Mouse (Mus musculus) heart, embryonic 14.5 days (tissue): ENCODE data around the gene Adam21. TPM values are rescaled to one million over a fixed set of nuclear protein-coding genes. Genes with fewer than 3 reads are reported as not detected.

Experiments used
- ATAC-seq: fragments of 200-750 bp; cut with Nextera tagmentation; 2 replicates; pipeline ENCODE4 v1.8.0; 2017; ENCODE audit warnings: low read depth, moderate TSS enrichment; ENCODE audit not compliant: insufficient number of reproducible peaks, insufficient read depth, low FRiP score
- H3K27ac ChIP-seq, 2 experiments: fragments of 200-500 bp in 1 of 2; fragments of 300-500 bp in 1 of 2; sonication (generic) in 1 of 2; replicated peaks in 1 of 2; 2 replicates each; pipeline ENCODE4 v1.5.1; 2012 to 2014; ENCODE audit warnings: low read depth in 2 of 2, low read length in 2 of 2, control low read depth in 1 of 2, mild to moderate bottlenecking in 1 of 2, mixed read lengths in 1 of 2; ENCODE audit not compliant: control insufficient read depth in 1 of 2, insufficient read depth in 1 of 2
- H3K27me3 ChIP-seq: fragments of 300-500 bp; sonication (generic); 2 replicates; pipeline ENCODE4 v1.6.1; 2014; ENCODE audit warnings: mild to moderate bottlenecking, low read length, control low read depth; ENCODE audit not compliant: control insufficient read depth, insufficient read depth
- H3K36me3 ChIP-seq: fragments of 300-500 bp; sonication (generic); 2 replicates; pipeline ENCODE4 v1.6.1; 2014; ENCODE audit warnings: mild to moderate bottlenecking, control low read depth, low read length, mixed read lengths; ENCODE audit not compliant: control insufficient read depth, insufficient read depth
- H3K4me1 ChIP-seq, 2 experiments: fragments of 200-500 bp in 1 of 2; fragments of 300-500 bp in 1 of 2; sonication (generic) in 1 of 2; 2 replicates each; pipeline ENCODE4 v1.6.1; 2012 to 2014; ENCODE audit warnings: low read length in 2 of 2, control low read depth in 1 of 2, mixed read lengths in 1 of 2; ENCODE audit not compliant: control insufficient read depth in 2 of 2, insufficient read depth in 2 of 2
- H3K4me2 ChIP-seq: fragments of 300-500 bp; sonication (generic); 2 replicates; pipeline ENCODE4 v1.6.1; 2014; ENCODE audit warnings: mild to moderate bottlenecking, low read length
- H3K4me3 ChIP-seq, 2 experiments: fragments of 200-500 bp in 1 of 2; fragments of 300-500 bp in 1 of 2; sonication (generic) in 1 of 2; 2 replicates each; pipeline ENCODE4 v1.5.1; 2012 to 2014; ENCODE audit warnings: low read length in 2 of 2, mild to moderate bottlenecking in 2 of 2, control low read depth in 1 of 2, low read depth in 1 of 2, moderate library complexity in 1 of 2; ENCODE audit not compliant: control insufficient read depth in 1 of 2, insufficient read depth in 1 of 2
- H3K9ac ChIP-seq: fragments of 300-500 bp; sonication (generic); 2 replicates; pipeline ENCODE4 v1.6.1; 2014; ENCODE audit warnings: mild to moderate bottlenecking, low read length
- H3K9me3 ChIP-seq: fragments of 300-500 bp; sonication (generic); 2 replicates; pipeline ENCODE4 v1.6.1; 2016; ENCODE audit warnings: low read length, control low read depth; ENCODE audit not compliant: control insufficient read depth
- WGBS: fragments of 180-500 bp; shearing (Covaris S2); extraction: QIAGEN DNeasy Blood & Tissue Kit; methylation state at CpG from one replicate; pipeline ENCODE4 v1.1.7; 2014; 5-methylcytosine and 5-hydroxymethylcytosine counted together
- polyA plus RNA-seq: library from polyadenylated mRNA; unstranded; fragments of >200 nt; fragmentation: Nextera tagmentation; extraction: Ambion mirVana; gene quantifications from 2 replicates; pipeline ENCODE4 v1.2.1, GENCODE M21; 2014

Adam21 gene
- 0.08 and 0.32 TPM in 2 replicates for polyA plus RNA-seq

GRCm38 (mm10) chr12:81568374-81568773 lies at the start of gene Adam21:
Gene Adam21 (minus strand): TSS chr12:81568474.
- H3K4me3 ChIP-seq = no peak within 1 kb of the TSS
- H3K27ac ChIP-seq = no peak within 1 kb of the TSS
- ATAC-seq = no peak
- H3K9me3 ChIP-seq = no peaks in the 10 kb centered on the region
- H3K4me2 ChIP-seq = no peak within 1 kb of the TSS
- no peaks in the 10 kb centered on the region for H3K4me1 ChIP-seq
- peaks cover 17% of the 10 kb centered on the region for H3K36me3 ChIP-seq
- no peak within 1 kb of the TSS for H3K9ac ChIP-seq
- no peaks in the 10 kb centered on the region for H3K27me3 ChIP-seq
- 80% methylated on average over 1 of the region's 1 CpGs for WGBS

- Histone ChIP-seq H3K9me3 (no peaks in the 10 kb centered on the region), H3K36me3 (no peaks in the 10 kb centered on the region), H3K9ac (no peak overlapping the region), H3K4me3 (no peak overlapping the region), H3K4me2 (no peak overlapping the region), H3K4me1 (no peaks in the 10 kb centered on the region), H3K27ac (no peak overlapping the region), H3K27me3 (no peaks in the 10 kb centered on the region)
- 71% methylated on average over 7 of the region's 7 CpGs for WGBS
- no peak for ATAC-seq
Observed at GRCm38 (mm10) chr12:81616980-81617379, 48.7 kb upstream of the Adam21 start.

- Histone ChIP-seq H3K36me3 (no peaks in the 10 kb centered on the region), H3K9ac (no peak overlapping the region), H3K27me3 (no peaks in the 10 kb centered on the region), H3K4me2 (no peak overlapping the region), H3K27ac (no peak overlapping the region), H3K9me3 (no peaks in the 10 kb centered on the region), H3K4me1 (no peaks in the 10 kb centered on the region), H3K4me3 (no peak overlapping the region)
- no peak for ATAC-seq
- WGBS = 70% methylated on average over 6 of the region's 6 CpGs
Observed at GRCm38 (mm10) chr12:81615807-81616206, 47.5 kb upstream of the Adam21 start.

- Histone ChIP-seq H3K4me1 (no peaks in the 10 kb centered on the region), H3K9me3 (no peaks in the 10 kb centered on the region), H3K4me3 (no peak overlapping the region), H3K4me2 (no peak overlapping the region), H3K36me3 (no peaks in the 10 kb centered on the region), H3K27ac (no peak overlapping the region), H3K27me3 (no peaks in the 10 kb centered on the region), H3K9ac (no peak overlapping the region)
- no peak for ATAC-seq
Observed at GRCm38 (mm10) chr12:81609445-81609844, 41.2 kb upstream of the Adam21 start.

- no peak for ATAC-seq
- Histone ChIP-seq H3K9me3 (no peaks in the 10 kb centered on the region), H3K27ac (no peak overlapping the region), H3K4me2 (no peak overlapping the region), H3K9ac (no peak overlapping the region), H3K27me3 (no peaks in the 10 kb centered on the region), H3K4me3 (no peak overlapping the region), H3K4me1 (no peaks in the 10 kb centered on the region), H3K36me3 (no peaks in the 10 kb centered on the region)
- WGBS = 45% methylated on average over 5 of the region's 5 CpGs
Observed at GRCm38 (mm10) chr12:81604995-81605784, 36.9 kb upstream of the Adam21 start.

- ATAC-seq = no peak
- H3K27ac ChIP-seq = peak overlapping the region in 1 of 2 experiments; percentile 27; a peak in 1 of 4 replicates
- H3K27me3 ChIP-seq = no peaks in the 10 kb centered on the region
- 58% methylated on average over 8 of the region's 8 CpGs for WGBS
- peaks cover 0 to 8% of the 10 kb centered on the region in 2 experiments; a peak in 2 of 4 replicates for H3K4me1 ChIP-seq
- H3K36me3 ChIP-seq = no peaks in the 10 kb centered on the region
- H3K4me2 ChIP-seq = no peak overlapping the region
- H3K9me3 ChIP-seq = no peaks in the 10 kb centered on the region
- H3K4me3 ChIP-seq = no peak overlapping the region
- H3K9ac ChIP-seq = no peak overlapping the region
Observed at GRCm38 (mm10) chr12:81596547-81597262, 28.4 kb upstream of the Adam21 start.

- Histone ChIP-seq H3K4me2 (peak within 1 kb of the TSS; percentile 88), H3K27me3 (no peaks in the 10 kb centered on the region), H3K4me1 (peaks cover 0 to 8% of the 10 kb centered on the region in 2 experiments; a peak in 2 of 4 replicates), H3K4me3 (peak within 1 kb of the TSS; percentile 94 to 98), H3K9ac (peak within 1 kb of the TSS; percentile 90), H3K9me3 (no peaks in the 10 kb centered on the region), H3K27ac (peak within 1 kb of the TSS; percentile 53 to 60), H3K36me3 (peaks cover 12% of the 10 kb centered on the region)
- 3% methylated on average over 36 of the region's 36 CpGs for WGBS
- peak; percentile 98 for ATAC-seq
Observed at GRCm38 (mm10) chr12:81594902-81595671, 26.8 kb upstream of the Adam21 start, which contains the start of gene Med6. Gene Med6 (minus strand): TSS chr12:81595008.
